Mouse (Mus musculus) MEL (cell line): Measurements from ENCODE around the gene Psmd9. TPM values are rescaled to one million over a fixed set of nuclear protein-coding genes. Genes with fewer than 3 reads are reported as not detected.

Experiments used
- DNase-seq: peaks from one replicate; pipeline ENCODE4 v3.0.0; 2011; ENCODE audit warnings: low read depth, low spot score
- H3K27ac ChIP-seq: 2 replicates; pipeline ENCODE4 v1.5.1; 2012; ENCODE audit warnings: low read depth, mild to moderate bottlenecking, control low read depth, low read length, moderate library complexity; ENCODE audit not compliant: control insufficient read depth
- H3K27me3 ChIP-seq, 2 experiments: fragments of 150-350 bp in 1 of 2; sonication (generic) in 1 of 2; 2 replicates each; pipeline ENCODE4 v1.6.1; 2012; ENCODE audit warnings: low read length in 2 of 2, mild to moderate bottlenecking in 2 of 2, improper control_type of control experiment in 1 of 2, moderate library complexity in 1 of 2; ENCODE audit not compliant: insufficient read depth in 2 of 2, control insufficient read depth in 1 of 2
- H3K36me3 ChIP-seq, 2 experiments: 2 replicates each; pipeline ENCODE4 v1.6.1; 2012 to 2014; ENCODE audit warnings: low read length in 2 of 2, improper control_type of control experiment in 1 of 2, inconsistent platforms in 1 of 2, mild to moderate bottlenecking in 1 of 2; ENCODE audit not compliant: insufficient read depth in 2 of 2, control insufficient read depth in 1 of 2
- H3K4me1 ChIP-seq, 2 experiments: fragments of 150-350 bp in 1 of 2; sonication (generic) in 1 of 2; 2 replicates each; pipeline ENCODE4 v1.6.1; 2012; ENCODE audit warnings: low read length in 2 of 2, improper control_type of control experiment in 1 of 2, mild to moderate bottlenecking in 1 of 2; ENCODE audit not compliant: insufficient read depth in 2 of 2, control insufficient read depth in 1 of 2
- H3K4me3 ChIP-seq, 2 experiments: fragments of 150-350 bp in 1 of 2; sonication (generic) in 1 of 2; 2 replicates each; pipeline ENCODE4 v1.5.1; 2012; ENCODE audit warnings: low read depth in 2 of 2, low read length in 2 of 2, mild to moderate bottlenecking in 2 of 2, moderate library complexity in 2 of 2, control low read depth in 1 of 2, improper control_type of control experiment in 1 of 2; ENCODE audit not compliant: control insufficient read depth in 1 of 2, insufficient read depth in 1 of 2
- H3K79me2 ChIP-seq: 2 replicates; pipeline ENCODE4 v1.6.1; 2012; ENCODE audit warnings: mild to moderate bottlenecking, low read length, moderate library complexity; ENCODE audit not compliant: control insufficient read depth, poor library complexity, insufficient read depth
- H3K9ac ChIP-seq: 2 replicates; pipeline ENCODE4 v1.6.1; 2012; ENCODE audit warnings: low read depth, mild to moderate bottlenecking, control low read depth, low read length, moderate library complexity; ENCODE audit not compliant: control insufficient read depth, poor library complexity, severe bottlenecking
- H3K9me3 ChIP-seq: fragments of 150-350 bp; sonication (generic); replicated peaks from 2 replicates; pipeline ENCODE4 v1.6.1; 2012; ENCODE audit warnings: mild to moderate bottlenecking, low read length, improper control_type of control experiment, moderate library complexity; ENCODE audit not compliant: insufficient read depth
- BHLHE40 ChIP-seq: IDR thresholded peaks from 2 replicates; pipeline ENCODE4 v1.6.1; 2012; ENCODE audit warnings: low read depth, mild to moderate bottlenecking, inconsistent platforms, low read length, improper control_type of control experiment, borderline replicate concordance
- CTCF ChIP-seq, 3 experiments: IDR thresholded peaks in 2 of 3; conservative IDR thresholded peaks in 1 of 3; 2 replicates each; pipeline ENCODE4 v1.5.1; 2011 to 2012; ENCODE audit warnings: low read length in 3 of 3, low read depth in 2 of 3, mild to moderate bottlenecking in 2 of 3, improper control_type of control experiment in 1 of 3, inconsistent platforms in 1 of 3, mixed read lengths in 1 of 3, moderate library complexity in 1 of 3; ENCODE audit not compliant: control insufficient read depth in 1 of 3, insufficient read depth in 1 of 3, poor library complexity in 1 of 3, severe bottlenecking in 1 of 3
- E2F4 ChIP-seq: IDR thresholded peaks from 2 replicates; pipeline ENCODE4 v1.6.1; 2011; ENCODE audit warnings: low read depth, low read length, improper control_type of control experiment, borderline replicate concordance
- ETS1 ChIP-seq: IDR thresholded peaks from 2 replicates; pipeline ENCODE4 v1.6.1; 2012; ENCODE audit warnings: low read depth, mild to moderate bottlenecking, inconsistent platforms, low read length, improper control_type of control experiment, moderate library complexity
- GATA1 ChIP-seq: IDR thresholded peaks from 2 replicates; pipeline ENCODE4 v1.6.1; 2011; ENCODE audit warnings: low read depth, low read length, improper control_type of control experiment
- JUND ChIP-seq: IDR thresholded peaks from 2 replicates; pipeline ENCODE4 v1.6.1; 2011; ENCODE audit warnings: low read depth, mild to moderate bottlenecking, improper control_type of control experiment, low read length
- MAFK ChIP-seq: IDR thresholded peaks from 2 replicates; pipeline ENCODE4 v1.6.1; 2011; ENCODE audit warnings: low read depth, mild to moderate bottlenecking, low read length, improper control_type of control experiment, borderline replicate concordance
- MAX ChIP-seq: IDR thresholded peaks from 2 replicates; pipeline ENCODE4 v1.6.1; 2011; ENCODE audit warnings: low read length, improper control_type of control experiment
- MAZ ChIP-seq: IDR thresholded peaks from 2 replicates; pipeline ENCODE4 v1.6.1; 2012; ENCODE audit warnings: low read depth, mild to moderate bottlenecking, inconsistent platforms, low read length, improper control_type of control experiment
- MEF2A ChIP-seq: IDR thresholded peaks from 2 replicates; pipeline ENCODE4 v1.6.1; 2014; ENCODE audit warnings: low read depth, mild to moderate bottlenecking, inconsistent platforms, low read length, improper control_type of control experiment; ENCODE audit not compliant: poor library complexity, insufficient replicate concordance, severe bottlenecking; ENCODE audit errors: extremely low read depth
- MXI1 ChIP-seq: IDR thresholded peaks from 2 replicates; pipeline ENCODE4 v1.6.1; 2011; ENCODE audit warnings: mild to moderate bottlenecking, low read depth, low read length, improper control_type of control experiment
- MYB ChIP-seq: IDR thresholded peaks from 2 replicates; pipeline ENCODE4 v1.6.1; 2011; ENCODE audit warnings: mild to moderate bottlenecking, low read depth, low read length, improper control_type of control experiment
- MYC ChIP-seq: IDR thresholded peaks from 2 replicates; pipeline ENCODE4 v1.6.1; 2011; ENCODE audit warnings: low read depth, mild to moderate bottlenecking, low read length, improper control_type of control experiment, moderate library complexity
- NELFE ChIP-seq: IDR thresholded peaks from 2 replicates; pipeline ENCODE4 v1.6.1; 2011; ENCODE audit warnings: low read depth, low read length, improper control_type of control experiment
- NRF1 ChIP-seq: IDR thresholded peaks from 2 replicates; pipeline ENCODE4 v1.6.1; 2014; ENCODE audit warnings: low read depth, mild to moderate bottlenecking, inconsistent platforms, low read length, improper control_type of control experiment, moderate library complexity; ENCODE audit not compliant: poor library complexity, insufficient read depth, severe bottlenecking
- POLR2AphosphoS2 ChIP-seq: IDR thresholded peaks from 2 replicates; pipeline ENCODE4 v1.6.1; 2011; ENCODE audit warnings: low read length, improper control_type of control experiment
- POLR2AphosphoS5 ChIP-seq: IDR thresholded peaks from 2 replicates; pipeline ENCODE4 v1.6.1; 2012; ENCODE audit warnings: low read depth, borderline replicate concordance, mild to moderate bottlenecking, inconsistent platforms, low read length, moderate library complexity, mixed read lengths
- RAD21 ChIP-seq: IDR thresholded peaks from 2 replicates; pipeline ENCODE4 v1.6.1; 2011; ENCODE audit warnings: mild to moderate bottlenecking, low read depth, low read length, improper control_type of control experiment
- RCOR1 ChIP-seq: IDR thresholded peaks from 2 replicates; pipeline ENCODE4 v1.6.1; 2012; ENCODE audit warnings: low read depth, mild to moderate bottlenecking, inconsistent platforms, low read length, improper control_type of control experiment
- SIN3A ChIP-seq: IDR thresholded peaks from 2 replicates; pipeline ENCODE4 v1.6.1; 2012; ENCODE audit warnings: low read length, improper control_type of control experiment, inconsistent platforms
- SMC3 ChIP-seq: IDR thresholded peaks from 2 replicates; pipeline ENCODE4 v1.6.1; 2011; ENCODE audit warnings: low read depth, low read length, improper control_type of control experiment
- TAL1 ChIP-seq: IDR thresholded peaks from 2 replicates; pipeline ENCODE4 v1.6.1; 2012; ENCODE audit warnings: mild to moderate bottlenecking, inconsistent platforms, low read length, moderate library complexity, mixed read lengths
- TCF12 ChIP-seq: IDR thresholded peaks from 2 replicates; pipeline ENCODE4 v1.6.1; 2014; ENCODE audit warnings: low read depth, mild to moderate bottlenecking, inconsistent platforms, low read length, improper control_type of control experiment, moderate library complexity
- USF2 ChIP-seq, 2 experiments: IDR thresholded peaks; 2 replicates each; pipeline ENCODE4 v1.6.1; 2011 to 2012; ENCODE audit warnings: improper control_type of control experiment in 2 of 2, low read length in 2 of 2, borderline replicate concordance in 1 of 2, inconsistent platforms in 1 of 2, low read depth in 1 of 2, mild to moderate bottlenecking in 1 of 2; ENCODE audit not compliant: insufficient read depth in 1 of 2
- ZC3H11A ChIP-seq: IDR thresholded peaks from 2 replicates; pipeline ENCODE4 v1.6.1; 2012; ENCODE audit warnings: low read depth, mild to moderate bottlenecking, inconsistent platforms, low read length, improper control_type of control experiment
- ZKSCAN1 ChIP-seq: IDR thresholded peaks from 2 replicates; pipeline ENCODE4 v1.6.1; 2012; ENCODE audit warnings: low read depth, mild to moderate bottlenecking, inconsistent platforms, low read length, improper control_type of control experiment, moderate library complexity
- ZMIZ1 ChIP-seq: IDR thresholded peaks from 2 replicates; pipeline ENCODE4 v1.6.1; 2012; ENCODE audit warnings: low read depth, mild to moderate bottlenecking, inconsistent platforms, low read length, improper control_type of control experiment, moderate library complexity
- ZNF384 ChIP-seq: IDR thresholded peaks from 2 replicates; pipeline ENCODE4 v1.6.1; 2012; ENCODE audit warnings: low read depth, mild to moderate bottlenecking, inconsistent platforms, low read length, improper control_type of control experiment
- polyA plus RNA-seq, 2 experiments: library from polyadenylated mRNA; stranded (reverse) in 1 of 2; unstranded in 1 of 2; fragments of >175 nt in 1 of 2; fragments of >200 nt in 1 of 2; gene quantifications; 2 replicates each; pipeline versions ENCODE4 v1.2.1 to v1.2.4; 2012; ENCODE audit warnings: low replicate concordance in 2 of 2, low read depth in 1 of 2; ENCODE audit not compliant: insufficient read length in 2 of 2, insufficient read depth in 1 of 2, missing spikeins in 1 of 2
- total RNA-seq: library from RNA; depleted of rRNA; stranded (reverse); fragments of 300-350 nt; gene quantifications from 2 replicates; pipeline ENCODE4 v1.2.3, GENCODE M21; 2012

Gene Psmd9
- total and polyA plus RNA-seq, 3 experiments, result 32.0 to 54.6 TPM; not detected in 1

DNA sequence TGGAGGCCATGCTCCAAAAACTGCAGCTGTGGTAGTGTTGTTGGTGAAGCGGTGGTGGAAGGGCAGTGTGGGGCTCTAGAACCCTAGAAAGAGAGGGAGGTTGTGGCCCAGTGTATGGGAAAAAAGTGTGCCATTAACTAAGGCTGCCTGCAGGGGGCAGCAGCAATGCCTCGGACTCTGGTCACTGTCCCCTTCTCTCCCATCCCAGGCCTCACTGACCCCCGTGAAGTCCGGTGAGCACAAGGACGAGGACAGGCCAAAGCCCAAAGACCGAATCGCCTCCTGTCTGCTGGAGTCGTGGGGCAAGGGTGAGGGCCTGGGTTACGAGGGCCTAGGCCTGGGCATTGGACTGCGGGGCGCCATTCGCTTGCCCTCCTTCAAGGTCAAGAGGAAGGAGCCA is 12.4 kb upstream of the Psmd9 start:
- Histone ChIP-seq H3K27me3 (no peaks in the 10 kb centered on the region), H3K9ac (no peak overlapping the region), H3K36me3 (peaks cover 0 to 5% of the 10 kb centered on the region in 2 experiments; a peak in 2 of 4 replicates), H3K27ac (no peak overlapping the region), H3K4me3 (no peak overlapping the region), H3K79me2 (no peaks in the 10 kb centered on the region; the same call in 1 of the 2 replicates), H3K9me3 (no peaks in the 10 kb centered on the region), H3K4me1 (no peaks in the 10 kb centered on the region)
- TF ChIP-seq ZC3H11A (no peak), MEF2A (no peak), SMC3 (peak; percentile 34), GATA1 (no peak), MAFK (no peak), TCF12 (no peak), BHLHE40 (no peak), JUND (no peak), POLR2AphosphoS5 (no peak), ZNF384 (no peak), POLR2AphosphoS2 (no peak), CTCF (IDR thresholded peaks at IDR 0.05 in 2 of 3, conservative IDR thresholded peaks at IDR 0.05 in 1 of 3; ENCODE audit: control insufficient read depth in 1 of 3, insufficient read depth in 1 of 3, low read depth in 2 of 3, low read length in 3 of 3, poor library complexity in 1 of 3, severe bottlenecking in 1 of 3) (peak; percentile 59 to 77 (median 75)), MYC (no peak), USF2 (IDR thresholded peaks at IDR 0.05; ENCODE audit: borderline replicate concordance in 1 of 2, insufficient read depth in 1 of 2, low read depth in 1 of 2, low read length in 2 of 2) (no peak), ETS1 (no peak)
- DNase-seq, result no peak

- TF ChIP-seq NRF1 (no peak), ZMIZ1 (no peak), RCOR1 (no peak), ZC3H11A (no peak), POLR2AphosphoS5 (no peak), MAX (no peak), MEF2A (no peak), SMC3 (no peak), ZKSCAN1 (no peak), MAZ (no peak), NELFE (no peak), E2F4 (no peak), TAL1 (no peak), MYB (no peak), MXI1 (no peak), JUND (no peak), SIN3A (no peak), RAD21 (no peak)
Observed at GRCm38 (mm10) chr5:123157972-123158371, 11.2 kb upstream of the Psmd9 start.

More at GRCm38 (mm10) chr5:123157972-123158371, 11.2 kb upstream of the Psmd9 start:
- H3K27me3 ChIP-seq, result no peaks in the 10 kb centered on the region
- H3K27ac ChIP-seq, result no peak overlapping the region
- peaks cover 0 to 9% of the 10 kb centered on the region in 2 experiments; a peak in 2 of 4 replicates for H3K36me3 ChIP-seq
- H3K79me2 ChIP-seq, result no peaks in the 10 kb centered on the region
- H3K4me1 ChIP-seq, result no peaks in the 10 kb centered on the region
- no peaks in the 10 kb centered on the region for H3K9me3 ChIP-seq
- no peak overlapping the region for H3K4me3 ChIP-seq
- no peak overlapping the region for H3K9ac ChIP-seq
- no peak for DNase-seq
